Mouse (Mus musculus) ES-E14 (cell line): Measurements from ENCODE around the gene Col7a1. TPM values are rescaled to one million over a fixed set of nuclear protein-coding genes. Genes with fewer than 3 reads are reported as not detected.
A peak's percentile ranks its signal among the peaks of the same experiment; 100 is the strongest.

Experiments
- DNase-seq: peaks from one replicate; pipeline ENCODE4 v3.0.0-alpha.2; 2013; ENCODE audit warnings: low read depth, low spot score
- H3K27ac ChIP-seq: 2 replicates; pipeline ENCODE4 v1.5.1; 2012; ENCODE audit warnings: low read depth, mild to moderate bottlenecking, low read length, moderate library complexity, mixed read lengths; ENCODE audit not compliant: poor library complexity, insufficient read depth, severe bottlenecking
- H3K36me3 ChIP-seq: 2 replicates; pipeline ENCODE4 v1.6.1; 2012; ENCODE audit warnings: mild to moderate bottlenecking, low read length, moderate library complexity, mixed read lengths; ENCODE audit not compliant: control insufficient read depth, poor library complexity, insufficient read depth, severe bottlenecking
- H3K4me1 ChIP-seq, 2 experiments: fragments of 150-350 bp in 1 of 2; sonication (generic) in 1 of 2; 2 replicates each; pipeline ENCODE4 v1.6.1; 2012; ENCODE audit warnings: low read length in 2 of 2, mild to moderate bottlenecking in 1 of 2, mixed read lengths in 1 of 2; ENCODE audit not compliant: control insufficient read depth in 2 of 2, insufficient read depth in 2 of 2, poor library complexity in 1 of 2
- H3K4me3 ChIP-seq, 2 experiments: fragments of 150-350 bp in 1 of 2; sonication (generic) in 1 of 2; 2 replicates each; pipeline ENCODE4 v1.5.1; 2012; ENCODE audit warnings: low read length in 2 of 2, low read depth in 1 of 2, mild to moderate bottlenecking in 1 of 2, mixed read lengths in 1 of 2; ENCODE audit not compliant: insufficient read depth in 1 of 2, poor library complexity in 1 of 2, severe bottlenecking in 1 of 2
- H3K9ac ChIP-seq: 2 replicates; pipeline ENCODE4 v1.6.1; 2012; ENCODE audit warnings: low read depth, mild to moderate bottlenecking, low read length, mixed read lengths; ENCODE audit not compliant: poor library complexity, insufficient read depth, severe bottlenecking
- H3K9me3 ChIP-seq: fragments of 150-350 bp; sonication (generic); 2 replicates; pipeline ENCODE4 v1.6.1; 2012; ENCODE audit warnings: low read depth, mild to moderate bottlenecking, low read length; ENCODE audit not compliant: control insufficient read depth, insufficient read depth
- CHD2 ChIP-seq: IDR thresholded peaks from 2 replicates; pipeline ENCODE4 v1.6.1; 2014; ENCODE audit warnings: mild to moderate bottlenecking, low read depth, low read length, inconsistent platforms
- HCFC1 ChIP-seq: IDR thresholded peaks from 2 replicates; pipeline ENCODE4 v1.6.1; 2012; ENCODE audit warnings: low read length, inconsistent platforms, borderline replicate concordance; ENCODE audit not compliant: insufficient read depth
- MAFK ChIP-seq: IDR thresholded peaks from 2 replicates; pipeline ENCODE4 v1.6.1; 2014; ENCODE audit warnings: mild to moderate bottlenecking, low read depth, low read length, inconsistent platforms; ENCODE audit not compliant: insufficient read depth
- ZC3H11A ChIP-seq: IDR thresholded peaks from 2 replicates; pipeline ENCODE4 v1.6.1; 2012; ENCODE audit warnings: low read depth, mild to moderate bottlenecking, inconsistent platforms, low read length, borderline replicate concordance
- ZNF384 ChIP-seq: IDR thresholded peaks from 2 replicates; pipeline ENCODE4 v1.6.1; 2012; ENCODE audit warnings: low read depth, low read length, inconsistent platforms
- in situ Hi-C, 2 experiments: fragments of 600-800 bp; cut with MboI; formaldehyde crosslinking; loops; one replicate each; pipeline ENCODE4 v1.15.1; 2025; ENCODE audit warnings: low sequenced_read_pairs in 2 of 2, inconsistent platforms in 1 of 2; ENCODE audit not compliant: unreplicated experiment in 2 of 2
- total RNA-seq: library from RNA; depleted of rRNA; stranded (reverse); fragments of 300-350 nt; gene quantifications from 2 replicates; pipeline ENCODE4 v1.2.3, GENCODE M21; 2012

Col7a1 gene
- total RNA-seq, 1 experiment, result 25.5 TPM

- Histone ChIP-seq H3K9me3 (no peaks in the 10 kb centered on the region), H3K4me1 (peaks cover 1 to 8% of the 10 kb centered on the region in 2 experiments; a peak in 2 of 4 replicates), H3K9ac (no peak overlapping the region), H3K27ac (no peak overlapping the region), H3K4me3 (no peak overlapping the region), H3K36me3 (no peaks in the 10 kb centered on the region)
- DNase-seq, result no peak
- in situ Hi-C loops, result no loop called here
- TF ChIP-seq HCFC1 (no peak), ZNF384 (no peak), MAFK (no peak), ZC3H11A (no peak), CHD2 (no peak)
Measured at GRCm38 (mm10) chr9:108925897-108926296, 27.5 kb upstream of the Col7a1 start.

- no peaks in the 10 kb centered on the region for H3K36me3 ChIP-seq
- no peak for TF ChIP-seq ZC3H11A
- TF ChIP-seq HCFC1, result no peak
- TF ChIP-seq CHD2, result no peak
- no peak for TF ChIP-seq MAFK
- no peak for TF ChIP-seq ZNF384
- no peak overlapping the region for H3K9ac ChIP-seq
- H3K4me1 ChIP-seq, result peaks cover under 1 to 7% of the 10 kb centered on the region in 2 experiments; a peak in 2 of 4 replicates
- no peak overlapping the region for H3K27ac ChIP-seq
- DNase-seq, result no peak
- H3K9me3 ChIP-seq, result no peaks in the 10 kb centered on the region
- no peak overlapping the region for H3K4me3 ChIP-seq
- in situ Hi-C loops, result no loop called here
Measured at GRCm38 (mm10) chr9:108928424-108928823, 25.0 kb upstream of the Col7a1 start.

GRCm38 (mm10) chr9:108935991-108936390 is 17.4 kb upstream of the Col7a1 start:
- no peak overlapping the region for H3K27ac ChIP-seq
- no peak overlapping the region for H3K4me3 ChIP-seq
- H3K9ac ChIP-seq, result no peak overlapping the region

GRCm38 (mm10) chr9:108936418-108937364 is 16.7 kb upstream of the Col7a1 start, which contains the start of gene Uqcrc1:
Gene Uqcrc1, plus strand, starts transcription at chr9:108936633.
- Histone ChIP-seq H3K9ac (peak within 1 kb of the TSS; percentile 93), H3K27ac (peak within 1 kb of the TSS; percentile 33; the same call in 1 of the 2 replicates), H3K36me3 (peaks cover 21% of the 10 kb centered on the region), H3K9me3 (no peaks in the 10 kb centered on the region), H3K4me1 (no peaks in the 10 kb centered on the region; a peak in 1 of 4 replicates), H3K4me3 (peak within 1 kb of the TSS; percentile 85 to 97)
- peak; percentile 97 for DNase-seq
- in situ Hi-C loops, result no loop called here
- TF ChIP-seq ZC3H11A (peak; percentile 40; the same call in 1 of the 2 replicates), ZNF384 (no peak), CHD2 (no peak), HCFC1 (peak; percentile 73), MAFK (no peak)

More at GRCm38 (mm10) chr9:108935991-108936390, 17.4 kb upstream of the Col7a1 start:
- Histone ChIP-seq H3K4me1 (no peaks in the 10 kb centered on the region; a peak in 1 of 4 replicates), H3K36me3 (peaks cover 17% of the 10 kb centered on the region), H3K9me3 (no peaks in the 10 kb centered on the region)
- in situ Hi-C loops, result no loop called here
- no peak for TF ChIP-seq CHD2
- TF ChIP-seq ZC3H11A, result no peak
- no peak for TF ChIP-seq HCFC1
- TF ChIP-seq ZNF384, result no peak
- no peak for TF ChIP-seq MAFK
- DNase-seq, result no peak
